Mouse (Mus musculus): ENCODE results near the gene Cpeb4. TPM values are rescaled to one million over a fixed set of nuclear protein-coding genes. Genes with fewer than 3 reads are reported as not detected.

The Cpeb4 gene
- total RNA-seq (2014; rRNA removed) (103 and 124 TPM in 2 replicates), polyA plus RNA-seq (2015; fragmentation: Nextera tagmentation; extraction: Ambion mirVana) (16.9 and 19.1 TPM in 2 replicates)

DNA sequence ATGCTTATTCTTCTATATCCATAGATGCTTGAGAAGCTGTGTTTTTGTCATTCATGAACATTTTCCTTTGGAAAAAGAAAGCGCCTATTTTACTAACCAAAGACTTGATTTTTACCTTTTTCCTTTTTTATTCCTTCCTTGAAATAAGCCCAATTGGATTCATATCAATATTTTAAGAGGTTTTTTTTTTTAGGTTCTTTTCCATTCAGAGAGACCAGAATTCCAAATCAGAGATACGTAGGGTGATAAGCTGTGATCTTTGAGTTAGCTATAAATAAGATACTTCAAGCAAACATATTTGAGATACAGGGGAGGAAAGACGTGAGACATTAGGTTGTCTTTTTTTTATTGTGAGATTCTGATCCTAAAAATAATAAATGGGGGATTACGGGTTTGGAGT is at the start of gene Cpeb4:
TSS of gene Cpeb4 (plus strand) at position 301 of the 400 bp plus-strand sequence.
- DNase-seq (ENCODE audit: low spot score) (no peak), ATAC-seq (ENCODE audit: low FRiP score) (no peak)
- Histone ChIP-seq H3K27me3 (ENCODE audit: insufficient read depth, low read length) (no peaks in the 10 kb centered on the region), H3K36me3 (ENCODE audit: insufficient read depth, low read length) (no peaks in the 10 kb centered on the region), H3K4me3 (ENCODE audit: low read depth, low read length) (peak within 1 kb of the TSS; percentile 83), H3K4me1 (ENCODE audit: insufficient read depth, low read length) (no peaks in the 10 kb centered on the region), H3K4me2 (ENCODE audit: low read depth, low read length, poor library complexity, severe bottlenecking) (peak within 1 kb of the TSS; percentile 97), H3K27ac (ENCODE audit: low read depth, low read length) (peak within 1 kb of the TSS; percentile 77), H3K9ac (replicated peaks; ENCODE audit: low read length, poor library complexity, severe bottlenecking) (peak within 1 kb of the TSS; percentile 90), H3K9me3 (ENCODE audit: low read length) (no peaks in the 10 kb centered on the region)
- 60% methylated on average over 4 of the region's 4 CpGs for WGBS
- TF ChIP-seq CTCF (IDR thresholded peaks at IDR 0.05), result no peak

DNA sequence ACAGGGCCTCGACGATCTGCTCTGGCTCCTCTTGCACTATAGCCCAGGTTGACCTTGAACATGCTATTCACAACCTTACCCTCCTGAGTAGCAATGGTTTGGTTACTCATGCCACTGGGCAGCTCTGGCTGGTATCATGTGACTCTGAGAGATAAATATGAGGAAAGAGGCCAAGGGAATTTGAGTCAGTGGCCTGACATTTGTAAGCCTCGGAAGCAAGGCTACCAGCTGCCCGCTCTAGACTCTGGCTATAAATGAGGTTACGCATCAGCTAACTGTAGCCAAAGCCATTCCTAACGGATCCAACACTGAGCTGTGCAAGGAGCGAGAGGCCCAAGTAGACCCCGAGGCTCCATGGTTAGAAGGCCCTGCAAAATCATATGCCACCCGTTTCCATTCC is 49.5 kb upstream of the Cpeb4 start:
- no peak overlapping the region for H3K4me3 ChIP-seq (ENCODE audit: low read depth, low read length)
- H3K27me3 ChIP-seq (ENCODE audit: insufficient read depth, low read length), result no peaks in the 10 kb centered on the region
- peaks cover 5% of the 10 kb centered on the region; the same call in 1 of the 2 replicates for H3K4me1 ChIP-seq (ENCODE audit: insufficient read depth, low read length)
- H3K9me3 ChIP-seq (ENCODE audit: low read length), result no peaks in the 10 kb centered on the region
- no peak for DNase-seq (ENCODE audit: low spot score)
- TF ChIP-seq CTCF (IDR thresholded peaks at IDR 0.05), result no peak
- H3K4me2 ChIP-seq (ENCODE audit: low read depth, low read length, poor library complexity, severe bottlenecking), result no peak overlapping the region
- H3K36me3 ChIP-seq (ENCODE audit: insufficient read depth, low read length), result no peaks in the 10 kb centered on the region
- ATAC-seq (ENCODE audit: low FRiP score), result no peak
- 87% methylated on average over 9 of the region's 9 CpGs for WGBS
- H3K9ac ChIP-seq (replicated peaks; ENCODE audit: low read length, poor library complexity, severe bottlenecking), result no peak overlapping the region
- peak overlapping the region; percentile 51 for H3K27ac ChIP-seq (ENCODE audit: low read depth, low read length)

DNA sequence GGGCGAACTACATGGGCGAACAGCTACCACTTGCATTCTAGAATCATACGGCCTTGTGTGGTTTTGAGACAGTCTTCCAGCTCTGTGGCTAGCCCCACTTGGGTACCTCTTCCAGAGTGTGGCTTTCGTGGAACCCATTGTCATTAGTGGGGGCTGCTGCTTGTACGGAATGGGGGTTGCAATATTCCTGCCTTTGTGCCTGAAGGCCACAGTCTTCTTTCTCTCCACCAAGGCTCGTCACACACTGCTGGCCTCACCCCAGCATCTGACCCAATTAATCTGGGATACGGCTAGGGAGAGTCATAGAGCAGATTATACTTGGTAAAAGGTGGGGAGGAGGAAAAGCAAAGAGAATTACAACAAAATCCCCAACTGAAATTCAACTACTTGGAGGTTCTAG is 48.5 kb upstream of the Cpeb4 start:
- Histone ChIP-seq H3K4me2 (ENCODE audit: low read depth, low read length, poor library complexity, severe bottlenecking) (no peak overlapping the region), H3K27me3 (ENCODE audit: insufficient read depth, low read length) (no peaks in the 10 kb centered on the region), H3K9ac (replicated peaks; ENCODE audit: low read length, poor library complexity, severe bottlenecking) (no peak overlapping the region), H3K27ac (ENCODE audit: low read depth, low read length) (no peak overlapping the region), H3K36me3 (ENCODE audit: insufficient read depth, low read length) (no peaks in the 10 kb centered on the region), H3K4me3 (ENCODE audit: low read depth, low read length) (no peak overlapping the region), H3K4me1 (ENCODE audit: insufficient read depth, low read length) (peaks cover 5% of the 10 kb centered on the region; the same call in 1 of the 2 replicates), H3K9me3 (ENCODE audit: low read length) (no peaks in the 10 kb centered on the region)
- WGBS, result 90% methylated on average over 7 of the region's 7 CpGs
- DNase-seq (ENCODE audit: low spot score), result no peak
- no peak for TF ChIP-seq CTCF (IDR thresholded peaks at IDR 0.05)
- ATAC-seq (ENCODE audit: low FRiP score), result no peak

DNA sequence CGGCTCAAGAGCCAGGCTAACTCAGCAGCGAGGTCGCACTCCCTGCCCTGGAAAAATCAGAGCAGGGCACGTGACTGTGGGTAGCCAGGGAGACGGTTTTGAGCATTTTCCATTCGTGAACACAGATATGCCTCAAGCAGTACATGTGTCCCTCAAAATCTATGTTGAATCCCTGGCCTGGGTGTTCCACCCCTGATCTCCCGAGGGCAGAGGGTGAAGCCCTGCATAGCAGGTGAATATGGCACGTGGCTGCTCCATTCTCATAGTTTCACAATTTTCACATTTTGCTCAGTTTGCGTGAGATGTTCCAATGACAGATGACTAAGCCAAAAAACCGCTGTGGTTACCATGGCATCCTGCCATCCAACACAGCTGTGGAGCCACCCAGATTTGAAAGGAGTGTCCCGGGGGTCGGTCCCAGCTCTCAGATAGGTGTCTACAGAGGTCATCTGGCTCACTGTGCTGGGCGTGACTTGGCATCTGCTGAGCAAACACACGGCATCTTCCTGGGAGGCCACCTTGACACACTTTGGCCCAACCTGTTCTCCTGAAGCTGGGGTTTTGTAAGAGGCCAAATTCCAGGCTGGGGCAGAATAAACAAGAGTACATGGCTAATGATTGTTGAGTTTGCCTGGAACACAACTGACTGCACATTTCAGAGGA is 47.4 kb upstream of the Cpeb4 start:
- Histone ChIP-seq H3K27me3 (ENCODE audit: insufficient read depth, low read length) (no peaks in the 10 kb centered on the region), H3K9me3 (ENCODE audit: low read length) (no peaks in the 10 kb centered on the region), H3K4me2 (ENCODE audit: low read depth, low read length, poor library complexity, severe bottlenecking) (no peak overlapping the region), H3K27ac (ENCODE audit: low read depth, low read length) (no peak overlapping the region), H3K36me3 (ENCODE audit: insufficient read depth, low read length) (no peaks in the 10 kb centered on the region), H3K4me1 (ENCODE audit: insufficient read depth, low read length) (peaks cover 5% of the 10 kb centered on the region; the same call in 1 of the 2 replicates), H3K4me3 (ENCODE audit: low read depth, low read length) (no peak overlapping the region), H3K9ac (replicated peaks; ENCODE audit: low read length, poor library complexity, severe bottlenecking) (no peak overlapping the region)
- 66% methylated on average over 14 of the region's 14 CpGs for WGBS
- DNase-seq (ENCODE audit: low spot score) (no peak), ATAC-seq (ENCODE audit: low FRiP score) (no peak)
- TF ChIP-seq CTCF (IDR thresholded peaks at IDR 0.05), result no peak

DNA sequence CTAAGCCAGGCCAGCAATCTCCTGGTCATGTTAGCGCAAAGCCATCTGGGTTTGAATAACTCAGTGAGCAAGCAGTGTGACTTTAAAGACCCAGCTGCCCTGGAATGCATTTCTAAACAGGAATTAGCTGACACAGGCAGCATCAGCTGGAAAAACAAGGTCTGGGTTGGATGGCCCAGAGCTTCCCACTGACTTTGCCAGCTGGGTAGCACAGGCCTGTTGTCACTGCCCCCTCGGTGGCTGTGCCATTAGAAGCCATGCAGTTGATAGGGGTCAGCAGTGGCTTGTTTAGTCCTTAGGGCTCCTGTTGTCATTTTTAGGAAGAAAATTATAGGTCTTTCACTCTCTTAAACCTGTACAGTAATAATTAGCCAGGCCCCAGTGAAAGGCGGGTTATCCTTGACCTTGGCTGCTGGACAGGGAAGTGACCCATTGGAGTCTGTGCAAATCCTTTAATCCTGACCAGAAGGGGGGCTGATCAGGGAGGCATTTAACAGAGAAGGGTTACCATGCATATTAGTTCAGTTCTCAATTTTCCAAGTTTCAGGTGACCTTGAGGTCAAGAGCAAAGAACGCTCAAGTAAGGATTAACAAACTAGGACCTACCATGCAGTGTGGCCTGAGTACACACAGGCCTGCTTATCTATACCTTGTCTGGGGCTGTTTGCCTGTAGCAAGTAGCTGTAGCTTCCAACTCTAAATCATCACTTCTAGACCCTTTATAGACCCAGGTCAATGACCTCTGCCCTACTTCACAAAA is 43.8 kb upstream of the Cpeb4 start:
- Histone ChIP-seq H3K27ac (ENCODE audit: low read depth, low read length) (no peak overlapping the region), H3K9ac (replicated peaks; ENCODE audit: low read length, poor library complexity, severe bottlenecking) (no peak overlapping the region), H3K27me3 (ENCODE audit: insufficient read depth, low read length) (no peaks in the 10 kb centered on the region), H3K4me3 (ENCODE audit: low read depth, low read length) (no peak overlapping the region), H3K4me2 (ENCODE audit: low read depth, low read length, poor library complexity, severe bottlenecking) (no peak overlapping the region), H3K36me3 (ENCODE audit: insufficient read depth, low read length) (no peaks in the 10 kb centered on the region), H3K9me3 (ENCODE audit: low read length) (no peaks in the 10 kb centered on the region), H3K4me1 (ENCODE audit: insufficient read depth, low read length) (peaks cover 7% of the 10 kb centered on the region; the same call in 1 of the 2 replicates)
- DNase-seq (ENCODE audit: low spot score) (peak; percentile 56), ATAC-seq (ENCODE audit: low FRiP score) (no peak)
- no peak for TF ChIP-seq CTCF (IDR thresholded peaks at IDR 0.05)
- 61% methylated on average over 4 of the region's 4 CpGs for WGBS

DNA sequence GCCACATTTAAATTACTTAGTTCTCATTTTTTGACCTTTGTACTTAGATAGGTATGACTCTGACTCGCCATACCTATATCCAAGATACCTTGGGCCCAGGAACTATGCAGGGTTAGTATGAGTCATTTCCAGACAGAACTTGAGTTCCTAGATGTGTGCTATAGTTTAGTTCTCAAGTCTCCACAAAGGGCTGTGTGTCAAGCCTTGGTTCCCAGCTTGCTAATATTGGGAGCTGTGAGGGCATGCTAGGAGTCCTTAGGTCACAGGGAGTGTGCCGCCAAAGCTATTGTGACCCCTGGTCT is 43.3 kb upstream of the Cpeb4 start:
- WGBS, result 84% methylated on average over 2 of the region's 2 CpGs
- DNase-seq (ENCODE audit: low spot score) (no peak), ATAC-seq (ENCODE audit: low FRiP score) (no peak)
- TF ChIP-seq CTCF (IDR thresholded peaks at IDR 0.05), result no peak
- no peaks in the 10 kb centered on the region for H3K27me3 ChIP-seq (ENCODE audit: insufficient read depth, low read length)
- H3K4me1 ChIP-seq (ENCODE audit: insufficient read depth, low read length), result peaks cover 7% of the 10 kb centered on the region; the same call in 1 of the 2 replicates
- H3K36me3 ChIP-seq (ENCODE audit: insufficient read depth, low read length), result no peaks in the 10 kb centered on the region
- H3K27ac ChIP-seq (ENCODE audit: low read depth, low read length), result no peak overlapping the region
- H3K9me3 ChIP-seq (ENCODE audit: low read length), result no peaks in the 10 kb centered on the region
- H3K4me2 ChIP-seq (ENCODE audit: low read depth, low read length, poor library complexity, severe bottlenecking), result no peak overlapping the region
- no peak overlapping the region for H3K4me3 ChIP-seq (ENCODE audit: low read depth, low read length)
- H3K9ac ChIP-seq (replicated peaks; ENCODE audit: low read length, poor library complexity, severe bottlenecking), result no peak overlapping the region

All from midbrain, postnatal 0 days (tissue).